In genomic region chr6:31070537-31070936, GRCm38 (mm10) we compare ENCODE assay signal across 23 mouse cellular contexts.
A peak's percentile ranks its signal among the peaks of the same experiment; 100 is the strongest.
DNase-seq lines count a peak whose midpoint lies in the region; ATAC-seq and TF ChIP-seq lines count a peak whose summit lies in the region.
"Had no signal": no experiment of that assay in that cellular context is flagged by ENCODE, and none has a peak within 500 bp of the region (broad histone marks: within the 10 kb centered on the region; RNA-seq: fewer than 3 reads in every experiment).

No protein-coding gene starts in this region.

- no peak overlapping the region for H3K4me3 ChIP-seq in lung, embryonic 15.5 days
- no peak overlapping the region for H3K4me3 ChIP-seq in olfactory bulb, adult 2 months (ENCODE audit: insufficient read depth, low read depth, low read length)
- H3K4me3 ChIP-seq in hindbrain, embryonic 12.5 days, result no peak overlapping the region
- H3K4me3 ChIP-seq: heart, adult 2 months; hindbrain, embryonic 15.5 days; intestine, embryonic 15.5 days; limb, embryonic 15.5 days; midbrain, embryonic 13.5 days had no signal

- TF ChIP-seq POLR2A in olfactory bulb, adult 2 months (IDR thresholded peaks at IDR 0.05; ENCODE audit: insufficient read depth, low read depth, low read length), result no peak

- H3K27ac ChIP-seq in lung, embryonic 15.5 days, result peak overlapping the region; percentile 85
- peak overlapping the region; percentile 16; the same call in 1 of the 2 replicates for H3K27ac ChIP-seq in olfactory bulb, adult 2 months (ENCODE audit: insufficient read depth, low read depth, low read length)
- H3K27ac ChIP-seq in hindbrain, embryonic 12.5 days, result no peak overlapping the region
- H3K27ac ChIP-seq: heart, adult 2 months; hindbrain, embryonic 15.5 days; intestine, embryonic 15.5 days; limb, embryonic 15.5 days; midbrain, embryonic 13.5 days had no signal

- no peak for DNase-seq in frontal cortex, postnatal 14 days (ENCODE audit: low spot score in 2 of 2)
- no peak for DNase-seq in lung, adult 18-20 months
- DNase-seq in NIH3T3 (ENCODE audit: low read depth), result peak; percentile 63
- DNase-seq: adrenal gland, postnatal 14 days; cerebellum, adult 18-20 months; cerebellum, postnatal 25 days; forebrain, postnatal 0 days; gastrocnemius, postnatal 10 days; heart, adult 2 months; heart, postnatal 36 days; kidney, adult 9 months; kidney, postnatal 4 days; layer of hippocampus, postnatal 36 days; right cerebral cortex, postnatal 14 days; spleen, adult 18-20 months had no signal

- H3K27me3 ChIP-seq in lung, embryonic 15.5 days, result no peaks in the 10 kb centered on the region
- no peaks in the 10 kb centered on the region for H3K27me3 ChIP-seq in hindbrain, embryonic 12.5 days
- H3K27me3 ChIP-seq: hindbrain, embryonic 15.5 days; intestine, embryonic 15.5 days; limb, embryonic 15.5 days; midbrain, embryonic 13.5 days had no signal

- no peak overlapping the region for H3K4me2 ChIP-seq in lung, embryonic 15.5 days
- H3K4me2 ChIP-seq in hindbrain, embryonic 12.5 days (replicated peaks), result no peak overlapping the region
- H3K4me2 ChIP-seq: hindbrain, embryonic 15.5 days; intestine, embryonic 15.5 days; limb, embryonic 15.5 days; midbrain, embryonic 13.5 days had no signal

- no peaks in the 10 kb centered on the region for H3K9me3 ChIP-seq in lung, embryonic 15.5 days
- no peaks in the 10 kb centered on the region for H3K9me3 ChIP-seq in hindbrain, embryonic 12.5 days (replicated peaks)
- H3K9me3 ChIP-seq: hindbrain, embryonic 15.5 days; intestine, embryonic 15.5 days; limb, embryonic 15.5 days; midbrain, embryonic 13.5 days had no signal

- no peak for TF ChIP-seq CTCF in olfactory bulb, adult 2 months (IDR thresholded peaks at IDR 0.05; ENCODE audit: insufficient read depth, low read depth, low read length)

- H3K36me3 ChIP-seq in lung, embryonic 15.5 days, result no peaks in the 10 kb centered on the region
- no peaks in the 10 kb centered on the region for H3K36me3 ChIP-seq in hindbrain, embryonic 12.5 days
- H3K36me3 ChIP-seq: hindbrain, embryonic 15.5 days; intestine, embryonic 15.5 days; limb, embryonic 15.5 days; midbrain, embryonic 13.5 days had no signal

- peak; percentile 4; the same call in 1 of the 2 replicates for ATAC-seq in frontal cortex, adult (ENCODE audit: low TSS enrichment)
- ATAC-seq in lung, embryonic 15.5 days (ENCODE audit: borderline replicate concordance, extremely low read depth, low FRiP score, low TSS enrichment), result no peak
- ATAC-seq in hindbrain, embryonic 12.5 days (ENCODE audit: low FRiP score), result no peak
- ATAC-seq: forebrain, postnatal 0 days; intestine, embryonic 15.5 days; midbrain, embryonic 13.5 days had no signal

- WGBS in lung, embryonic 15.5 days, result 73% methylated on average over 6 of the region's 6 CpGs
- 43% methylated on average over 6 of the region's 6 CpGs for WGBS in olfactory bulb, adult 2 months
- 92% methylated on average over 6 of the region's 6 CpGs for WGBS in hindbrain, embryonic 12.5 days

- H3K9ac ChIP-seq in lung, embryonic 15.5 days, result no peak overlapping the region
- no peak overlapping the region for H3K9ac ChIP-seq in hindbrain, embryonic 12.5 days
- H3K9ac ChIP-seq: forebrain, postnatal 0 days; hindbrain, embryonic 15.5 days; intestine, embryonic 15.5 days; limb, embryonic 15.5 days; midbrain, embryonic 13.5 days had no signal

- H3K4me1 ChIP-seq in lung, embryonic 15.5 days, result peaks cover 31% of the 10 kb centered on the region
- H3K4me1 ChIP-seq in olfactory bulb, adult 2 months (ENCODE audit: control insufficient read depth, insufficient read depth, low read length), result peaks cover 22% of the 10 kb centered on the region
- peaks cover 7% of the 10 kb centered on the region for H3K4me1 ChIP-seq in hindbrain, embryonic 12.5 days
